24 mouse cellular contexts compared by ENCODE assay signal in genomic region chr8:81361162-81361561, GRCm38 (mm10). TPM values are rescaled to one million over a fixed set of nuclear protein-coding genes. Genes with fewer than 3 reads are reported as not detected.
DNase-seq lines count a peak whose midpoint lies in the region; ATAC-seq and TF ChIP-seq lines count a peak whose summit lies in the region.
"Had no signal": no experiment of that assay in that cellular context is flagged by ENCODE, and none has a peak within 500 bp of the region (broad histone marks: within the 10 kb centered on the region; RNA-seq: fewer than 3 reads in every experiment).

No protein-coding gene starts in this region.

- H3K4me3 ChIP-seq in layer of hippocampus, adult 2 months = no peak overlapping the region
- H3K4me3 ChIP-seq: embryonic facial prominence, embryonic 10.5 days; embryonic facial prominence, embryonic 13.5 days; erythroblast, embryonic 14.5 days; forebrain, embryonic 12.5 days; forebrain, embryonic 15.5 days; heart, adult 2 months; heart, embryonic 13.5 days had no signal

- 0 out of 2 replicates have a peak, but pooled peaks have one; percentile 53 for ATAC-seq in cerebellum, adult (ENCODE audit: insufficient number of reproducible peaks, low FRiP score, low TSS enrichment)
- ATAC-seq: activated CD4-positive, CD25-positive, alpha-beta regulatory T cell, adult 4 months; forebrain, embryonic 15.5 days; inflammation-experienced regulatory T-cells, adult 6 months; intestine, embryonic 16.5 days had no signal

- TF ChIP-seq CTCF in layer of hippocampus, adult 2 months (conservative IDR thresholded peaks at IDR 0.05) = no peak

- DNase-seq in cerebellum, adult 8-10 months = no peak
- DNase-seq in cerebellum, postnatal 10 days = peak; percentile 20 to 31
- no peak for DNase-seq in cerebellum, adult 11-12 months
- DNase-seq in layer of hippocampus, adult 2 months (ENCODE audit: low spot score in 2 of 2) = no peak
- no peak for DNase-seq in layer of hippocampus, adult 8-10 months (ENCODE audit: low spot score in 2 of 2)
- DNase-seq in brain, adult 2 months (ENCODE audit: low read depth, low spot score) = peak; percentile 58
- DNase-seq: adrenal gland, adult 8-10 months; adrenal gland, postnatal 25 days; embryo, embryonic 11 days; gastrocnemius, postnatal 25 days; heart, postnatal 4 days had no signal

- peak overlapping the region; percentile 71 for H3K27ac ChIP-seq in layer of hippocampus, adult 2 months
- H3K27ac ChIP-seq: embryonic facial prominence, embryonic 10.5 days; embryonic facial prominence, embryonic 13.5 days; forebrain, embryonic 12.5 days; forebrain, embryonic 15.5 days; heart, adult 2 months; heart, embryonic 13.5 days; hindbrain, embryonic 14.5 days; hindbrain, postnatal 0 days had no signal

RNA-seq across cellular contexts. Expression of gene Inpp4b, which starts 18.8 kb away (rescaled TPM):
- 10 to 100 TPM; 11.7 to 11.8 TPM for total RNA-seq in layer of hippocampus, adult 2 months (2021)
- total RNA-seq in layer of hippocampus, adult 8-10 months (2022) = 10 to 100 TPM; 10.6 to 13.5 (median 11.5) TPM

Comparison
In these comparisons a context has a peak if more than half of its experiments do, and no peak if none do; other contexts are left out.
1. DNase-seq: peak in cerebellum, postnatal 10 days (2 of 2) and brain, adult 2 months (single experiment); none in cerebellum, adult 8-10 months (single experiment), cerebellum, adult 11-12 months (single experiment), layer of hippocampus, adult 2 months (0 of 2) and layer of hippocampus, adult 8-10 months (0 of 2).